Mouse (Mus musculus): ENCODE results near the gene Traf4. TPM values are rescaled to one million over a fixed set of nuclear protein-coding genes. Genes with fewer than 3 reads are reported as not detected.

The Traf4 gene
- polyA plus RNA-seq, 1 experiment, result 22.0 TPM

- peak; percentile 89 to 93 for DNase-seq (ENCODE audit: extremely low spot score in 1 of 2, low spot score in 1 of 2)
Measured at GRCm38 (mm10) chr11:78182961-78183844, 17.8 kb upstream of the Traf4 start, which contains the start of gene Rpl23a. TSS of gene Rpl23a (minus strand) at chr11:78183584.

- DNase-seq (ENCODE audit: extremely low spot score in 1 of 2, low spot score in 1 of 2), result no peak
Measured at GRCm38 (mm10) chr11:78182450-78182849, 17.1 kb upstream of the Traf4 start.

- DNase-seq (ENCODE audit: extremely low spot score in 1 of 2, low spot score in 1 of 2), result no peak
Measured at GRCm38 (mm10) chr11:78181830-78182357, 16.5 kb upstream of the Traf4 start.

- DNase-seq (ENCODE audit: extremely low spot score in 1 of 2, low spot score in 1 of 2), result no peak
Measured at GRCm38 (mm10) chr11:78180081-78180761, 14.8 kb upstream of the Traf4 start.

- DNase-seq (ENCODE audit: extremely low spot score in 1 of 2, low spot score in 1 of 2), result no peak
Measured at GRCm38 (mm10) chr11:78179438-78179999, 14.1 kb upstream of the Traf4 start.

GRCm38 (mm10) chr11:78178859-78179437, 13.6 kb upstream of the Traf4 start:
- no peak for DNase-seq (ENCODE audit: extremely low spot score in 1 of 2, low spot score in 1 of 2)

GRCm38 (mm10) chr11:78177903-78178858, 12.8 kb upstream of the Traf4 start:
- DNase-seq (ENCODE audit: extremely low spot score in 1 of 2, low spot score in 1 of 2), result peak; percentile 87 to 97

- no peak for DNase-seq (ENCODE audit: extremely low spot score in 1 of 2, low spot score in 1 of 2)
Measured at GRCm38 (mm10) chr11:78177437-78177836, 12.0 kb upstream of the Traf4 start.

- no peak for DNase-seq (ENCODE audit: extremely low spot score in 1 of 2, low spot score in 1 of 2)
Measured at GRCm38 (mm10) chr11:78176905-78177331, 11.5 kb upstream of the Traf4 start.

- DNase-seq (ENCODE audit: extremely low spot score in 1 of 2, low spot score in 1 of 2), result peak in 1 of 2 experiments; percentile 81
Measured at GRCm38 (mm10) chr11:78176402-78176862, 11.0 kb upstream of the Traf4 start, which contains the start of the genes Nek8 and Tlcd1. TSS of gene Nek8 (minus strand) at chr11:78176675. TSS of gene Tlcd1 (plus strand) at chr11:78176711.

GRCm38 (mm10) chr11:78175771-78176401, 10.5 kb upstream of the Traf4 start:
- DNase-seq (ENCODE audit: extremely low spot score in 1 of 2, low spot score in 1 of 2), result no peak

- DNase-seq (ENCODE audit: extremely low spot score in 1 of 2, low spot score in 1 of 2), result no peak
Measured at GRCm38 (mm10) chr11:78174506-78174905, 9.1 kb upstream of the Traf4 start.

GRCm38 (mm10) chr11:78172748-78173383, 7.5 kb upstream of the Traf4 start:
- no peak for DNase-seq (ENCODE audit: extremely low spot score in 1 of 2, low spot score in 1 of 2)

- DNase-seq (ENCODE audit: extremely low spot score in 1 of 2, low spot score in 1 of 2), result no peak
Measured at GRCm38 (mm10) chr11:78172034-78172747, 6.8 kb upstream of the Traf4 start.

- DNase-seq (ENCODE audit: extremely low spot score in 1 of 2, low spot score in 1 of 2), result no peak
Measured at GRCm38 (mm10) chr11:78171328-78171727, 5.9 kb upstream of the Traf4 start.

- no peak for DNase-seq (ENCODE audit: extremely low spot score in 1 of 2, low spot score in 1 of 2)
Measured at GRCm38 (mm10) chr11:78170306-78170705, 4.9 kb upstream of the Traf4 start.

- DNase-seq (ENCODE audit: extremely low spot score in 1 of 2, low spot score in 1 of 2), result no peak
Measured at GRCm38 (mm10) chr11:78168541-78169468, 3.4 kb upstream of the Traf4 start.
